ENCODE assay signal across 8 mouse cellular contexts in genomic region chr19:12573266-12574011, GRCm38 (mm10). TPM values are rescaled to one million over a fixed set of nuclear protein-coding genes. Genes with fewer than 3 reads are reported as not detected.
DNase-seq lines count a peak whose midpoint lies in the region; ATAC-seq and TF ChIP-seq lines count a peak whose summit lies in the region.

No protein-coding gene starts in this region.

- WGBS in heart, embryonic 13.5 days: 6% methylated on average over 14 of the region's 14 CpGs
- 5% methylated on average over 14 of the region's 14 CpGs for WGBS in kidney, postnatal 0 days
- WGBS in liver, embryonic 12.5 days (ENCODE audit: insufficient replicate concordance): 4% methylated on average over 14 of the region's 14 CpGs

- peaks cover 18% of the 10 kb centered on the region for H3K36me3 ChIP-seq in heart, embryonic 13.5 days
- H3K36me3 ChIP-seq in kidney, postnatal 0 days (ENCODE audit: insufficient read depth, low read length): no peaks in the 10 kb centered on the region
- H3K36me3 ChIP-seq in liver, embryonic 12.5 days: peaks cover 25% of the 10 kb centered on the region
- H3K36me3 ChIP-seq in splenic B cell, adult 2 months (ENCODE audit: control insufficient read depth, insufficient read depth, low read length, poor library complexity, severe bottlenecking): peaks cover 18% of the 10 kb centered on the region

- peak; percentile 97 for ATAC-seq in erythroid progenitor cell, adult 5-6 weeks (replicated peaks; ENCODE audit: low FRiP score, poor library complexity, severe bottlenecking)
- ATAC-seq in heart, embryonic 13.5 days (ENCODE audit: extremely low read depth, insufficient number of reproducible peaks, low FRiP score, low TSS enrichment): peak; percentile 95
- peak; percentile 99 for ATAC-seq in kidney, postnatal 0 days (replicated peaks; ENCODE audit: low FRiP score, low read depth)
- ATAC-seq in liver, embryonic 12.5 days: peak; percentile 100

- peak overlapping the region; percentile 83 for H3K4me2 ChIP-seq in heart, embryonic 13.5 days
- peak overlapping the region; percentile 69 for H3K4me2 ChIP-seq in kidney, postnatal 0 days (ENCODE audit: low read length)
- peak overlapping the region; percentile 80 for H3K4me2 ChIP-seq in liver, embryonic 12.5 days

- peak overlapping the region; percentile 85 for H3K9ac ChIP-seq in heart, embryonic 13.5 days
- peak overlapping the region; percentile 52 for H3K9ac ChIP-seq in kidney, postnatal 0 days (ENCODE audit: low read depth, low read length)
- H3K9ac ChIP-seq in liver, embryonic 12.5 days: peak overlapping the region; percentile 82

- peak; percentile 98 for DNase-seq in 416B (ENCODE audit: low read depth)
- peak; percentile 81 for DNase-seq in adrenal gland, postnatal 25 days
- DNase-seq in kidney, postnatal 0 days (ENCODE audit: low spot score): peak; percentile 95
- DNase-seq in naive thymus-derived CD4-positive, alpha-beta T cell, adult 2 months (ENCODE audit: low read depth): peak; percentile 87
- DNase-seq in splenic B cell, adult 2 months (ENCODE audit: low read depth, low spot score): peak; percentile 94

- H3K4me3 ChIP-seq in heart, embryonic 13.5 days: peak overlapping the region; percentile 60
- H3K4me3 ChIP-seq in kidney, postnatal 0 days (replicated peaks; ENCODE audit: low read depth, low read length): peak overlapping the region; percentile 36
- peak overlapping the region; percentile 74 for H3K4me3 ChIP-seq in liver, embryonic 12.5 days

- H3K27ac ChIP-seq in heart, embryonic 13.5 days (replicated peaks): peak overlapping the region; percentile 75
- H3K27ac ChIP-seq in kidney, postnatal 0 days: peak overlapping the region; percentile 68; the same call in 1 of the 2 replicates
- H3K27ac ChIP-seq in liver, embryonic 12.5 days: peak overlapping the region; percentile 81

- TF ChIP-seq CTCF in kidney, postnatal 0 days (IDR thresholded peaks at IDR 0.05; ENCODE audit: low read depth): no peak

- peaks cover 20% of the 10 kb centered on the region for H3K4me1 ChIP-seq in heart, embryonic 13.5 days
- H3K4me1 ChIP-seq in kidney, postnatal 0 days (replicated peaks; ENCODE audit: insufficient read depth, low read length): peaks cover 7% of the 10 kb centered on the region; the same call in 1 of the 2 replicates
- H3K4me1 ChIP-seq in liver, embryonic 12.5 days: peaks cover 49% of the 10 kb centered on the region

- H3K9me3 ChIP-seq in heart, embryonic 13.5 days: no peaks in the 10 kb centered on the region
- H3K9me3 ChIP-seq in kidney, postnatal 0 days (replicated peaks; ENCODE audit: low read length): no peaks in the 10 kb centered on the region
- no peaks in the 10 kb centered on the region for H3K9me3 ChIP-seq in liver, embryonic 12.5 days (replicated peaks)

- H3K27me3 ChIP-seq in heart, embryonic 13.5 days (replicated peaks): no peaks in the 10 kb centered on the region
- no peaks in the 10 kb centered on the region for H3K27me3 ChIP-seq in kidney, postnatal 0 days (ENCODE audit: insufficient read depth, low read length)
- no peaks in the 10 kb centered on the region for H3K27me3 ChIP-seq in liver, embryonic 12.5 days (replicated peaks)
- H3K27me3 ChIP-seq in splenic B cell, adult 2 months (ENCODE audit: control insufficient read depth, insufficient read depth, low read length, poor library complexity, severe bottlenecking): no peaks in the 10 kb centered on the region

RNA-seq across cellular contexts. Expression of gene Gm4952, which starts 26.3 kb away (rescaled TPM):
- 1.3 TPM in 1 of 2 replicates, not detected in the other for total RNA-seq in adrenal gland, postnatal 25 days (2021)
- total RNA-seq in erythroid progenitor cell, adult 5-6 weeks (2015; ENCODE audit: low replicate concordance): not detected in 2 replicates
- not detected in 2 replicates for total RNA-seq in erythroid progenitor cell, adult 5-6 weeks (2017; ENCODE audit: low replicate concordance)
- 0.10 and 0.12 TPM in 2 replicates for polyA plus RNA-seq in heart, embryonic 13.5 days (2015; fragmentation: Nextera tagmentation; extraction: Ambion mirVana)
- 0.33 and 0.46 TPM in 2 replicates for polyA plus RNA-seq in kidney, postnatal 0 days (2015; fragmentation: Nextera tagmentation; extraction: Ambion mirVana)
- polyA plus RNA-seq in liver, embryonic 12.5 days (2016; fragmentation: Nextera tagmentation; extraction: Ambion mirVana): 0.57 and 0.68 TPM in 2 replicates

RNA-seq across cellular contexts. Expression of gene Fam111a, which starts 27.9 kb away (rescaled TPM):
- total RNA-seq in adrenal gland, postnatal 25 days (2021): 6.3 and 6.7 TPM in 2 replicates
- total RNA-seq in erythroid progenitor cell, adult 5-6 weeks (2015; ENCODE audit: low replicate concordance): 154 and 179 TPM in 2 replicates
- total RNA-seq in erythroid progenitor cell, adult 5-6 weeks (2017; ENCODE audit: low replicate concordance): 182 and 186 TPM in 2 replicates
- polyA plus RNA-seq in heart, embryonic 13.5 days (2015; fragmentation: Nextera tagmentation; extraction: Ambion mirVana): 16.9 and 17.5 TPM in 2 replicates
- polyA plus RNA-seq in kidney, postnatal 0 days (2015; fragmentation: Nextera tagmentation; extraction: Ambion mirVana): 10.7 and 14.6 TPM in 2 replicates
- 34.1 and 35.4 TPM in 2 replicates for polyA plus RNA-seq in liver, embryonic 12.5 days (2016; fragmentation: Nextera tagmentation; extraction: Ambion mirVana)

RNA-seq across cellular contexts. Expression of gene Glyat, which starts 59.7 kb away (rescaled TPM):
- not detected in 2 replicates for total RNA-seq in adrenal gland, postnatal 25 days (2021)
- not detected in 2 replicates for total RNA-seq in erythroid progenitor cell, adult 5-6 weeks (2015; ENCODE audit: low replicate concordance)
- total RNA-seq in erythroid progenitor cell, adult 5-6 weeks (2017; ENCODE audit: low replicate concordance): 5.3 TPM in 1 of 2 replicates, not detected in the other
- polyA plus RNA-seq in heart, embryonic 13.5 days (2015; fragmentation: Nextera tagmentation; extraction: Ambion mirVana): 0.05 TPM in 1 of 2 replicates, not detected in the other
- polyA plus RNA-seq in kidney, postnatal 0 days (2015; fragmentation: Nextera tagmentation; extraction: Ambion mirVana): 37.0 and 41.7 TPM in 2 replicates
- polyA plus RNA-seq in liver, embryonic 12.5 days (2016; fragmentation: Nextera tagmentation; extraction: Ambion mirVana): 0.33 TPM in 1 of 2 replicates, not detected in the other

Comparison
In these comparisons a context has a peak if more than half of its experiments do, and no peak if none do; other contexts are left out.
1. Peak in every context shown above with its lines: DNase-seq, ATAC-seq, H3K4me3 ChIP-seq and H3K27ac ChIP-seq.
2. RNA of gene Glyat, which starts 59.7 kb away (polyA plus RNA-seq): 37.0 to 41.7 TPM in kidney, postnatal 0 days; 0.05 TPM in heart, embryonic 13.5 days and 0.33 TPM in liver, embryonic 12.5 days; every median in the first group is over 10 times any median in the second.